Mouse (Mus musculus) frontal cortex, adult (tissue): Measurements from ENCODE around the gene Runx3.
A peak's percentile ranks its signal among the peaks of the same experiment; 100 is the strongest.
"Not testable (repeated sequence)": the region's sequence is repeated elsewhere in the genome, so short reads cannot be mapped to it uniquely, and the experiment has no call there.

Experiments used
- ATAC-seq: cut with Nextera tagmentation; 2 replicates; pipeline ENCODE4 v1.9.2; 2017; ENCODE audit warnings: mild to moderate bottlenecking, moderate library complexity, mixed read lengths; ENCODE audit not compliant: low TSS enrichment

Runx3 gene

DNA sequence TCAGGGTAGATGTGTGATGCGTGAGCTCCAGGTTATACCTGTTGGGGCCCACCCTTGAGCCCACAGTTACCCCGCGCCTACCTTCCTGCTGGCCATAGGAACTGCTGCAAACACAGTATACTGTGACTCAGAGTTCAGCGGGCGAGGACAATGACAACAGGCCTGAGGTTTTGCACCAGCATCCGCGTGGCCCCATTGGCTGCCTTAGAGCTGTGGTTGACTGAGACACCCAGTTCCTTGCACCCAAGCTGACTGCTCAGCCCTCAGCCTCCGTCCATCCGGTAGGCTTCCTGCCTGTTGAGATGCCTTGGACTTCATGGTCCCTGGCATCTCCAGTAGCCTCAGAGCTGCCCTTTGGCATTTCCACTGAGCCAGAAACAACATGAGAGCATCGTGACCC lies 48.6 kb downstream of the Runx3 start:
- no peak for ATAC-seq

- ATAC-seq, result no peak
Observed at GRCm38 (mm10) chr4:135169501-135169900, 49.0 kb downstream of the Runx3 start.

- ATAC-seq, result no peak
Observed at GRCm38 (mm10) chr4:135171304-135171875, 50.9 kb downstream of the Runx3 start.

DNA sequence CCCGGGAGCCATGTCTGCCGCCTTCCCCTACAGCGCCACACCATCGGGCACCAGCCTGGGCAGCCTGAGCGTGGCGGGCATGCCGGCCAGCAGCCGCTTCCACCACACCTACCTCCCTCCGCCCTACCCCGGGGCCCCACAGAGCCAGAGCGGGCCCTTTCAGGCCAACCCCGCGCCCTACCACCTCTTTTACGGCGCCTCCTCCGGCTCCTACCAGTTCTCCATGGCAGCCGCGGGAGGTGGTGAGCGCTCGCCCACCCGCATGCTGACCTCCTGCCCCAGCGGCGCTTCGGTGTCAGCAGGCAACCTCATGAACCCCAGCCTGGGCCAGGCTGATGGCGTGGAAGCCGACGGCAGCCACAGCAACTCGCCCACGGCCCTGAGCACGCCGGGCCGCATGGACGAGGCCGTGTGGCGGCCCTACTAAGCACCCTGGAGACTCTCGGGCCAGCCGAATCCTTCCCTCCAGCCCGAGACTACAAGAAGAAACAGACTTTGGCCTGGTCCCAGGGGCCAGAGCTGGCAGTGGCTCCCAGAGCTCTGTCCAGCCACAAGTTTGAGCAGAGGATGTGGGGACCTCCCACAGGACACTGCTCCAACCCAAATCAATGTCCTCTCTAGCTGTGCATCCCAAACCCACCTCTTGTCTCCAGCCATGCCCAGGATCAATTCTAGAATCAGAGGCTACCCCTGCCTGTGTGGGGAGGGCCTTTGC lies 55.1 kb downstream of the Runx3 start:
- ATAC-seq, result no peak

DNA sequence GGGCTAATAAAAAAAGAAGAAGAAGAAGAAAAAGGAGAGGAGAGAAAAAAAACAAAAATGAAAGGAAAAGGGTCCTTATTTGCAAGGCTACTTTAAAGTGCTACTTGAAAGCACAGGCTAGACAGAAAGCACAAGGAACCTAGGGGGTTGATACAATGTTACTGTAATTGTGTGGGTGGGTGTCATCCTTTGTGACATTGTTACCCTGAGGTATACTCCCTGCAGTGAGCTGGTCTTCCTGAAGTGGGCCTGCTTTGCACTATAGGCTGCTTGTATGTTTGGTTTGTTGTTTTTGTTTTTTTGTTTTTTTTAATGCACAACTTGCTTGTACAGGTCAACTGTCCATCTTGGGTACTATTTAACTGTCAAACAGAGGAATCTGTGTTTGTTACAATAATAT lies 57.1 kb downstream of the Runx3 start:
- ATAC-seq, result no peak

DNA sequence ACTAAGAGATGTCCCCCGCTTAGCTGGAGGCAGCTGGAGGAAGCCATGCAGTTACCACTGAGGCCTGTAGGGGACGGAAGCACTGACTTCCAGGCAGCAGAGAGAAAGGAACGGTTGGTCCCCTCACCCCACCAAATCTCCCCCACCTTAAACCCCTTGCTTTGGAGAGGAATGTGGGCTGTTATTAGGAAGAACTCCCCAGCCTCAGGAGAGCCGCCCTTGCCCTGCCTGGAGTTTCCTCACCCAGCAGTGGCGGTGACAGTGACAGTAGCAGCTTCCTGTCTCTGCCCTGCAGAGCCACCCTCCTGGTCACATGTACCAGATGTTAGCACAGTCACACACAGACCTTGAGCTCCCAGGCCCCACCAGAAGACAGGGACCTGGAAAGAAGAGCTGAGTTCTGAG lies 58.6 kb downstream of the Runx3 start:
- no peak for ATAC-seq

GRCm38 (mm10) chr4:135181819-135182218 lies 61.4 kb downstream of the Runx3 start:
- no peak for ATAC-seq

DNA sequence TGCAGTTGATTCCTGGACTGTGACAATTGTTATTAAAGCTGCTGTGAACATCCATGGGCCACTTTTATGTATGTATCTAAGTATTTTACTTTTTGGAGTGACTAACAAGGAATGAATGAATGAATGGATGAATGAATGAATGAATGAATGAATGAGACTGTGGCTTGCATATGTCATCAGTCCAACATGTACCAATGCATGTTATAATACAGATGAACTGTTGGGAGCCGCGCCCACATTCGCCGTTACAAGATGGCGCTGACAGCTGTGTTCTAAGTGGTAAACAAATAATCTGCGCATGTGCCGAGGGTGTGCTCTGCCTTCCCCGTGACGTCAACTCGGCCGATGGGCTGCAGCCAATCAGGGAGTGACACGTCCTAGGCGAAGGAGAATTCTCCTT lies 63.8 kb downstream of the Runx3 start:
- not testable (repeated sequence) for ATAC-seq

- no peak for ATAC-seq
Observed at GRCm38 (mm10) chr4:135189452-135190008, 69.1 kb downstream of the Runx3 start.

- ATAC-seq, result no peak
Observed at GRCm38 (mm10) chr4:135190364-135190763, 69.9 kb downstream of the Runx3 start.

DNA sequence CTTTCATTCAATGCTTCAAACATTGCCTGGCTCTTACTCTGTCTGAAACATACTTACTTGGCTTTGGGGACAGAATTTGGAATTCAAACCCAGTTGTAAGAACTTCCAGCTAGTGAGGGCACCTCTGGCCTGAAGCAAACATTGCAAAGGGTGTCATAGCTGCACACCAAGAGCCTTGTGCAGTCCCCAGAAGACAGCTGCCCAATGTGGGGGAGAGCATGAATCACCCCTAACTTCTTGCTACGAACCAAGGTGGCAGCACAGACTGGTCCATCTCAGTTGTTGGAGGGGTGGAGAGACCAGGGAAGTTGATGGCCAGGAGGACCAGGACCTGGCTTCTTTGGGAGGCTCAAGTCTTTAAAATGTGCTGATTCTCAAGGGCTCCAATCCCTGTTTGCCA lies 70.7 kb downstream of the Runx3 start:
- ATAC-seq, result no peak

GRCm38 (mm10) chr4:135191604-135192003 lies 71.2 kb downstream of the Runx3 start:
- no peak for ATAC-seq

DNA sequence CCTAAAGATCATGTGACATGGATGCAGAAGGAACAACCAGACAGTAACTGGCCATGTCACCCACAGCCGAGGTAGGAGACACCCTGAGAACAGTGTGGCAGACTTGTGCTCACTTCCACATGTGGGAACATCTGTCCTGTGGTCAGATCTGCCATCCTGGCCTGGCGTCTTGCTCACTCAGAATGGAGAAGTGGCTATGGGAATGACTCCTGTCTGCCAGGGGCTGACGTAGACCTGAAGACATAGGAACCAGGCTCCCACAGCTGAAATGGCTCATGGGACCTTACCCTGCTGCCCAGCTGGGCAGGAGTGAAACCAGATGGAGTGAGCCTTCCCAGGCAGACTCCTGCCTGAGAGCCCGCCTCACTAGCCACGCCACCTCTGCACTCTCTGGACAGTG lies 72.4 kb downstream of the Runx3 start:
- ATAC-seq, result no peak

- no peak for ATAC-seq
Observed at GRCm38 (mm10) chr4:135197857-135198256, 77.4 kb downstream of the Runx3 start.

DNA sequence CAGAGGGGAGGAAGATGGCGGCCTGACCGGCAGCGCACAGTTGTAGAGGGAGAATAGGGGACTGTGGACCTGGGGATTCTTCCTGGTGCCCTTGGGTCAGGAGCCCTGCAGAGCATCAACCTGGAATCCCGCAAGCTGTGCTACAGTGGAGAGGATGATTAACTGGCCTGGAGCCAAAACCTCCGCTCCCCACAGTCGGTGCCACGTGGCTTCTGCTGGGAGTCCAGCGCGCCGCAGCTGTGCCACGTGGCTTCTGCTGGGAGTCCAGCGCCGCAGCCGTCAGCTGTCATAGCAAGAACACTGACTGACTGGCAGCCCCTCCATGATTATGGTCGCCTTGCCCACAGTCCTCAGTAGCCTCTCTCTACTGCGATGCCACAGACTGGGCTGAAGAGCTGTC lies 81.3 kb downstream of the Runx3 start:
- no peak for ATAC-seq

GRCm38 (mm10) chr4:135203279-135203678 lies 82.8 kb downstream of the Runx3 start:
- ATAC-seq, result no peak

DNA sequence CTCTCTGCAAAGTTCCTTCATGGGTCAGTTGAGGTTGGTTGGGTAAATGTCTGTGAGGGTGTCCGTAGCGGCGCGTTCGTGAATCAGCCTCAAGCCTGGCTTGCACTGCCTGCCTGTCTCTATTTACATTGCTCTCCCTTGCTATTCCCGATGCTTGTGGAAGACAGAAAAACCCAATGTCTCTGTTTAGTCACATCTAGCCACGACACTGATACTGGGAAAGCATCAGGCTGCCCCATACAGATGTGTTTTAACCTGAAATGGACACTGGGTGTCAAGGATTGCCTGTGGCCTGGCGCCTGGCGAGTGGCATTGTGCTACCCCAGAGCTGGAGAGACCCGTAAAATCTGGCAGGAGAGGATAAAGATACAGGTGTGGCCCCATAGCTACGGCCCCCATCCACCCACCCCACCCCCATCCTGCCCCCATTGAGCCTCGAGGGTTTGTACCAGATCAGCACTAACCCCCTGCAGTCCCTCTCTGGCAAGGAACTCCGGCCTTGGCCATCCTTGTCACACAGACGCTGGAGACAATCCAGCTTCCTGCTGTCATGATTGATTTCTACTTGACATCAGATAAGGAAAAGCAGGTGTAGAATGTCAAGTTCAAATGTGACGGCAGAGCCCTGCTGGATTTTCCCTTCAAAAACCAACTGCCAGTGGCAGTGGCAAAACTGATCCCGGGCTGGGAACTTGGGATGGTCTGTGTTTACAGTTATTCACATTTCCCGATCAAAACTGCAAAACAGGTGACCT lies 83.5 kb downstream of the Runx3 start:
- ATAC-seq, result no peak

DNA sequence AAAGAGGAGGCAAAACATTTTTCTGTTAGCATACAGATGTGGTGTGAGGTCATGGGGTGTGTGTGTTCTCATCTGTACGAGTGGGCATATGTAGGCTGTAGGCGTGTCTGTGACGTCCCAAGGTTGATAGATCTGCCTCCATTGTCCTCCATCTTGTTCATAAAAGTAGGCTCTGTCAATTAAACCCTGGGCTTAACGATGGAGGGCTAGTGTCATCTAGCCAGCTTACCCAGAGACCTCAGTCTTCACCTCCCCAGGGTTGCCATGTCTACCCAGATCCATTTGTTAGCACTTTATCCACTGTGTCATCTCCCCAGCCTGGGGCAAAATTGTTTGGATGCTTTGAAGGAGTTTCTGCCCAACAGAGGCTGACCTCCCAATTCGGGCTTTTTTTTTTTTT lies 84.2 kb downstream of the Runx3 start:
- no peak for ATAC-seq

DNA sequence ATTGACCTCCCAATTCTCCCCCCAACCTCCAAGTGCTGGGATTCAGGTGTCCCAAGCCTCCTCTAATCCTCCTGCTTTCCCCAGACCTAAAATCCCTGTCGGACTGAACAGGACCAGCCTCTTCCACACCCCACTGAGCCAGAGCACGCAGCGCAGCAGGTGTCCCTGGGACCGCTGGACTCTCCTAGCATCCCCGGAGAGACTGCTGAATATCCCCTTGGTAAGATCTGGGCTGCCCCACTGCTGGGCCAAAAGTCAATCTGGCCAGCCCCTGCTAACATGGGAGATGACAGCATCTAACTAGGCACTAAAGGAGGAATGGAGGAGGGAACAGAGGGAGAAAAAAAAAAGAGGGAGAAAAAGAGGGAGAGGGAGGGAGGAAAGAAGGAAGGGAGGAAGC lies 84.8 kb downstream of the Runx3 start:
- no peak for ATAC-seq

DNA sequence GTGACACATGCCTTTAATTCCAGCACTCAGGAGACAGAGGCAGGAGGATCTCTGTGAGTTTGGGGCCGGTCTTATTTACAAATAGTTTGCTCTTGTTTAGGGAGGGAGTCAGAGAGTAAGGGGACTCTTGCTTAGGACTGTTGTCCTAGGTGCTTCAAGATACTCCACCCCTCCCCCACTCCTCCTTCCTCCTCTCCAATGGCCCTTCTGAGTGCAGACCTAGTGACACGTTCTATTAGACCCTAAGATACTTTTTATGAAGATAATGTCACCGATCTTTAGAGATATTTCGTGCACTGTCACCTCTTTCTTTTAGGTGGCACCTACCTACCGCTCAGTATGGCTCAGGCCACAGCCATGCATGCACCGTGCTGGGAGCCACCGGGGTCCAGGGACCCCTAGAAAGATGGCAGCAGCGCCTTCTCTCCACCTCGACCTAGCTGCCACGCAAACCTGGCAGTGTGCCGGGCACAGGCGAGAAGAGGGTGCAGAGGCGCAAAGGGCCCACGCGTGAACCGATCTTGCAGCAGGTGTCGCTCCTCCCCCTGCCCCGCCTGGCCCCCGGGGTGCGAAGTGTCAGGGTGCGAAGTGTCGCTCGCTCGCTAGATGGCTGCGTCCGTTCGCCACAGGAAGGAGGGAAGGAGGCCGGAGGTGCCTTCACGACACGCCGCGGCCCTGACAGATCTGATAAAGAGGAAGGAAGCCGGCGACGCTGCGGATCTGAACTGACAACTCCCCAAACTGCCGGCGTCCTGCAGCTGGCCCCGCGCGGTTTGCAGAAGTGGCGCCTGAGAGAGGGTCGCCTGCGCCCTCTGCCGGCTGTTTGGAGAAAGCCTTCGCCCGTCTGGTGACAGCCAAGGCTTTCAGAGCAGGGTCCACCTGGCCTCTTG lies 85.5 kb downstream of the Runx3 start:
- ATAC-seq, result 0 out of 2 replicates have a peak, but pooled peaks have one; percentile 52

GRCm38 (mm10) chr4:135209846-135210245 lies 89.4 kb downstream of the Runx3 start:
- no peak for ATAC-seq

DNA sequence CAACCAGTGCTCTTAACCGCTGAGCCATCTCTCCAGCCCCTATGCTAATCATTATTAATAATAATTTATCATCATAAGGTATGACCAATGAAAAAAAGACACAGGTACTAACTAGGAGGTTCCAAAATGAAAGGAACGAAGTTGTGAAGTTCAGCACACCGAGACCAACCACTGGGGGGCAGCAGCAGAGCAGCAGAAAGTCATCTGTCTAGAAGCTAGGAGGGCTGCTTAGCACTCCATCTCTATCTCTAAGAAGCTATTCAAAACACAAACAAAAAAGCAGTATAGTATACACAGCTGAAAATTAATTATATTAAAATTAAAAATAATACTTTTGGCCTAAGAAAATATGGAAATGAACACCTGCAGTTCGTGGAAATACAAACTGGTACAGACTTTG lies 99.2 kb downstream of the Runx3 start:
- ATAC-seq, result peak; percentile 64; the same call in 1 of the 2 replicates
